Mouse (Mus musculus): Measurements from ENCODE around the gene Catsperz.
"Not testable (repeated sequence)": the region's sequence is repeated elsewhere in the genome, so short reads cannot be mapped to it uniquely, and the experiment has no call there.

Gene Catsperz

DNA sequence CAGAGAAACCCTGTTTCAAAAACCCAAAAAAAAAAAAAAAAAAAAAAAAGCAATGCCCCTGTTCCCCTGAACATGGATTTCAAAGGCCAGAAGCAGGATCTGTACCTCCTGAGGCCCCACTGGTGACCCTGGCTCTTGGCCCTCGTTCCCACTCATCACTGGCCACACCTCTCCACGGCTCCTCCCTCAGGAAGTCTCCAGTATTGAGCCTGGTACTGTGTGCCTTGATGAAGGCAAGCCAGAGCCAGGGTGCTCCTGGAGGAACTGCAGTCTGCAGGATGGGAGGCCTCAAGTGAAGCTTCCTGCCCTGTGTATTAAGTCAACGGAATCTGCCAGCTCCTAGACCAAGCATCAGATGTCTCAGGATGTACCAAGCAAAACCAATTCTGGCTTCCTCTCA, 19.0 kb downstream of the Catsperz start:
- peak; percentile 26 for DNase-seq

DNA sequence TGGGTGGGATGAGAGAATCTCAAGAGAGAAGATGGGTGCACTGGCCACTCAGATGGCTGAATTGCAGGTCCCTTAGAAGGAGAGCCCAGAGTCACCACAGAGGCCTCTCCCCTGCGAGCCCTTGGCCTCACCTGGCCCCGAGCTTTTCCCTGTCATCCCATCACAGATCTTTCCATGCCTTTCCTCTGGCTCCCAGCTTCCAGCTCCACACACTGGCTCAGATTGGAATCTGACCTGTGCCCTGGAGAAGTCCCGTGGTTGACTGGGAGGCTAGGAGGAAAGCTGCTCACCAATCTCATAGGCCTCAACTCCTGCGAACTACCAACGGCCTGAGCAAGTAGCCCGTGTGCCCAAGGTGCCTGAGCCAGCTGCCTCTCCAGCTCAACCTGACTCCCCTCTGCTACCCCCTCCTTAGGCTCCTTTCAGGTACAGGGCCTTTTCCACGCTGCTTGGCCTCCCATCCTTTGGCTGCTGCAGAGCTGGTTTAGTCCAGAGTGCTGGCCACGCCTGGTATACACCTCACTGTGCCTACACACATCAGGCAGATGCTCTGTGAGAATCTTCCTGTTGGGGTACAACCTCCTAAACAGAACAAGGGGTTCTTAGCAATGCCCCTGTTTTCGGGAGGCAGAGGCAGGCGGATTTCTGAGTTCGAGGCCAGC, 19.6 kb downstream of the Catsperz start:
- DNase-seq, result peak; percentile 11

DNA sequence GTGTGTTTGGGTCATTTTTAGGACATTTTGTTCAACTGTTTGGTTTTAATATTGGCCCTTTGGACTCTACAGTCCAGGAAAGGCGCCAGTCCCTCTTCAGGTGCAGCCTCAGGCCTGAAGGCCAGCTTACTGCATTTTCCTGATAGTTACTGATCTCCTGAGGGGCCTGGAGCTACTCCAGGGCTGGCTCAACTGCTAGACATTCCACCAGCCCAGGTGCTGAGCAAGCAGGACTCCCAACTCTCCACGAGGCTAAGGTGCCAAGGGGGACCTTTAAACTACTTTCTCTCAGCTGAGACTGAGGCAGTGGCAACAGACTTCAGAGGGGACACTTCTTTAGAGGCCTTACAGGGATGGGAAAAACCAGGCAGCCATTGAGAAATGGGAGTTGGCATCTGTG, 20.3 kb downstream of the Catsperz start:
- DNase-seq, result no peak

DNA sequence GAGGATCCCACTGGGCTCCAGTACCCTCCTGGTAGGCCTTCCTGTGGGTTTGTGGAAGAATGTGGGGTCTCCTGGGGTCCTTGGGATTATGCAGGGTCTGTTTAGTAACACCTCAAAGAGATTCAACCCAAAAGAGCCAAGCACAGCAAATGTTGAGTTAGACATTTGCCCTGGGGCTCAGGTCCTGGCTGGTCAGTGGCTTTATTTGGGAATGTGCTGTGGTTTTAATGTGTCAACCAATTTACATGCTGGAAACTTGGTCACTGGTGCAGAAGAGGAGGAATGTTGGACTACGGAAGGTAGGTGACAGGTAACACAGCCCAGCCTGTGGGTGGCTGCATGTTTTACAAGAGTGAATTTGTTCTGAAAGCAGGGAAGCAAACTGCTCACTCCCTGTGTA, 22.1 kb downstream of the Catsperz start:
- no peak for DNase-seq

DNA sequence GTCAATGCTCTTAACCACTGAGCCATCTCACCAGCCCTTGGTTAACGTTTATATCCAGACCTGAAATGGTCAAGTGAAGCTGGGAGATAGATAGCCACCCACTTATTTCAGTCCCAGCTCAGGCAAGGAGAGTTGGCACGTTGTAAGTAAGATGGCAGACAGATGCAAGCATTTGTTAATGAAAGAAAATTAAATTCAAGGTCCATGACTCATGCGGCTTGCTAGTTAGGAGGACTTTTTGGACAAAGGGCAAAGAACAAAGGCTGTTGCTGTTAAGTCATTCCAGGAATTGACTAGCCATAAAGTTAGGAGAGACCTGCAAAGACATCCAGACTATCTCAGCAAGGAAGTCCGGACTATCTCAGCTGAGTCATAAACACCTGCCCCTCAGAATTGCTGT, 25.5 kb downstream of the Catsperz start:
- DNase-seq, result no peak

DNA sequence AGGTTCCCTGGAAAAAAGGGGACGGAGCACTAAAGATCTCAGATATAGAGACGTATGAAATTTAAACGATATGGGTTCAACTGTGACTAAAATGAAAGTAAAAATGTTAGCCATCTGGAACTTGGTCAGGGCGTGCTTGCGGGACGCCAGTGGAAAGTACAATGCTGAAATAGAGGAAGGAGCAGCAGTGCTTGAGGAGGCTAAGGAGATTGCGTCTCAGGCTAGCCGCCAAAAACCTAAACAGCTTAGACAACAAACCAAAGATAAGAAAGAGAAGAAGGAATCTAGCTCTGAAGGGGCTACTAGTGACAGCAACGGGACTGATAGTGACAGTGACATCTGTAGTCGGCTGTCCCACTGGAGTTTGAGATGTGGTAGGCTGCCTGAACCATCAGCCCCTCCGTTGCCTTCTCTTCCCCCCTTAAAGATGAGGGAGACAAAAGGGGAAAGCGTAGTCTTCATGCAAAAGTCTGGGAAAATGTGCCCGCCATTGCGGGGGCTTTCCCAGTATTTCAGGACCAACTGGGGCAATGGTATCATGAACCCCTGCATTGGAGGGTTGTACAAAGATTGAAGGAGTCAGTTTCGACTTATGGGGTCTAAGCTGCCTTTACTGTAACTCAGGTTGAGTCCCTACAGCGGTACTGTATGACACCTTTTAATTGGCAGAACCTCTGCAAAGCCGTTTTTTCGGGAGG, 29.4 kb downstream of the Catsperz start:
- not testable (repeated sequence) for DNase-seq

DNA sequence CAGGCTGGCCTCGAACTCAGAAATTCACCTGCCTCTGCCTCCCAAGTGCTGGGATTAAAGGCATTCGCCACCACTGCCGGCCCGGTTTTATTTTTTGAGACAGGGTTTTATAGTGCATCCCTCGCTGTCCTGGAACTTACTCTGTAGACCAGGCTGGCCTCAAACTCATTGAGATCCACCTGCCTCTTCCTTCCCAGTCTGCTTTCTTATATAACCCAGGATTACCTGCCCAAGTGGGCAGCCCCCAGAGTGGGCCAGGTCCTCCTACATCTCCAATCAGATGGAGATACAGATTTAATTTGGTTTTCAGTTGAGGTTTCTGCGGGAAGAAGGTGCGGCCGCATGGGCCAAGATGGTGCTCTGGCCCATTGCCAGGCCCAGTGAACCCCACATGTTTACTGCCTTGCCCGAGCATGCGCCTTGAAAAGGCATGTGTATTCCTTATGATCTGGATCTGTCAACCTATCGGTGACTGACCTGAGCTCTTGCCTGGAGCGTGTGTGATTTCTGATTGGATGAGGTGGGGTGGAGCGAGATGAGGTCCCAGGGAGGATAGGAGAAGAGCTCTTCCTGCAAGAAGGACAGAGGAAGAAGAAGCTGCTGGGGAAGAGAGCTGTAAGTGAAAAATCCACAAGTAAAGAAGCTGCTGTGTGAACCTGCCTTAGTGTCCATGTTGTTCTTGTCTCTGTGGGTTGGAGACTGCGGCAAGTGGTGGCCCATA, 31.3 kb downstream of the Catsperz start:
- no peak for DNase-seq

DNA sequence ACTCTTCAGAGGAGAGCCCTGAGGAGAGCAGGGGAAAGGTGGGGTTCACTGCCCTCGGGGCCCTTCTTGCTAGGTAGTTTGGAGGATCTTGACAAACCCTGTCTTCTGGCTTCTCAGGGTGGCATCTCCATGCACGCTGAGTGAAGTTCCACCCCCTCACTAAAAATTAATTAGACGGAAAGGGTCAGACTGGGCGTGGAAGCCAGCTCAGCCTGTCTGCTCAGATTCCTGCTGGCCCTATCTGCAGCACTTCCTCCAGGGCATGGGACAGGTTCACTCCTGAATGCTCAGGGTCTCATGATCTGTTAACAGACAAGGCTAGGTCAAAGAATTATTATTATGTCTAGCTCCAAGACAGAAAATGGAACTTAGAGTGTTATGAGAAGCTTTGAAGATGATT, 32.7 kb downstream of the Catsperz start:
- DNase-seq, result no peak

DNA sequence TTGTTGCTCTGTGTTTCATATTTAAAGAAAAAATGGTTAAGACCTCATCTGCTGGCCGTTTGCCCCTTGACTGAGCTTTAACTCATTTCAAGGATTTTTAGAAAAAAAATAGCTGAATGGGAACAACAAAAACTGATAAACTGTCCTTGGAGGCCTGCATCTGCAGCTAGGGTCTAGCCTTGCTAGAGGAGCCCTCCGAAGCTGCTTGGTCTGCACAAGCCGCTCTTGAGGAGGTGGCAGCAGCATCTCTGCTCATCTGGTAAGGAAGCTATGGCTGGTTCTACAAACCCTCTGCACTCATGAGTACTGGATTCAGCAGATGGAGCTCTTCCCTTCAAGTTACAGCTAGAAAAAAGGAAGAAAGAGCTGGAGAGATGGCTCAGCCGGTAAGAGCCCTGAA, 47.2 kb downstream of the Catsperz start:
- DNase-seq, result no peak

DNA sequence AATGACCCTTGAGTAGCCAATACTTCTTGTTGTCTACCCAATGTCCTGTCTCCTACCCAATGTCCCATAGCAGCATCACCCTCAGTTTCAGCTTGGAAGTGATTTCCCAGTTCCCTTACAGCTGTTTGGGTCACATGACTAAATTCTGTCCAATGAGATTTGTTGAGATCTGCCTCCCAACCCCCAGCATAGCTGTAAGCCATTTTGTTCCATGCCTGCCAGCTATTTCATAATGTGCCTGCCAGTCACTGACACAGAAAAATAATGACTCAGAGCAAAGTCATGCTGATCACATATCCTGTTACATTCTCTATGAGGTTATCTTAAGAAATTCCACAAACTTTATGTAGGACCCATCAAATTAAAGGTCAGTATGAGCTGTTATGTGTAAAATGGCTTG, 48.4 kb downstream of the Catsperz start:
- no peak for DNase-seq

DNA sequence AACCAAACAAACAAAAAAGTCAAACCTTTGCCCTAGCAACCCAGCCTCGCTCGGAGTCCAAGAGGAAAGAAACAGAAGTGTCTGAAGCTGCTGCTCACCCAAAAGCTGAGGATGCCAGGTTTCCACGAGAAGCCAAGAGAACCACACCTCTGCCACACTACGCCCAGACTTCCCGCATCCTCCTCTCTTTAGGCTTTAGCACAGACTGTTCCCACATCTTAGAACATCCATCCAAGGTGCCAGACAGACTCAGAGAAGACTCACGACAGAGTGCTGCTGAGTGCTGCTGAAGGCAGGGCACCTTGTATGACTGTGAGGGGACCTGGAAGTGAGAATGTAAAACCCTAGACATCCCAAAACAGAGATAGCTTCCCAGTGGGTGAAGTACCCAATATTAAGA, 49.3 kb downstream of the Catsperz start:
- no peak for DNase-seq

DNA sequence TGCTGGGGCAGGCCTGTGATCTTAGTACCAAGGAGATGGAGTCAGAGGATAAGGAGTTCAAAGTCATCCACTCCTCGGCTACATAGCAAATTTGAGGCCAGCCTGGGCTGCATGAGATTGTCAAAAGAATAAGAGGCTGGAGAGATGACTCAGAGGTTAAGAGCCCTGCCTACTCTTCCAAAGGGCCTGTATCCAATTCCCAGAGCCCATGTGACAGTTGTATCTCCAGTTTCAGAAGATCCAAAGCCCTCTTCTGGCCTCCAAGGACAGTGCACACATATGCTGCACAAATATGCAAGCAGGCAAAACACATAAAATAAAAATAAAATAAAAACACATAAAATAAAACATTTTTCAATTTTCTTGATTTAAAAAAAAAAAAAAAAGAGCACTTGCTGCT, 50.9 kb downstream of the Catsperz start:
- DNase-seq, result no peak

DNA sequence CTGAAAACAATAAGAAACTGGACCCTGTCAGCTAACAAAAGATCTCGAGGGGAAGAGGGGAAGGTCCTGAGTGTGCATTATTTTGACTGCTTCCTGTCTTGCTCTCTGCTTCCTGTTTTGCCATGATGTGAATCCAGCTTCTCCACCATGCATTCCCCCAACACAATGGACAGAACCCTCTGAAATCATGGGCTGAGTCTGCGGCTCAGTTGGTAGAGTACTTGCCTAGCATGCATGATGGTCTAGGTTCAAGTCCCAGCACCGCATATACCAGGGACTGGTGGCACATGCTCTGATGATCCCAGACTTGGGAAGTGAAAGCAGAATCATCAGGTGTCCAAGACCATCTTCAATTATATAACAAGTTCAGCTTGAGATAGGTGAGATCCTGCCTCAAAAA, 52.5 kb downstream of the Catsperz start:
- DNase-seq, result no peak

All from cerebellum, adult 11-12 months (tissue).